Mouse (Mus musculus): ENCODE results near the gene Man1a2.

Man1a2 gene

DNA sequence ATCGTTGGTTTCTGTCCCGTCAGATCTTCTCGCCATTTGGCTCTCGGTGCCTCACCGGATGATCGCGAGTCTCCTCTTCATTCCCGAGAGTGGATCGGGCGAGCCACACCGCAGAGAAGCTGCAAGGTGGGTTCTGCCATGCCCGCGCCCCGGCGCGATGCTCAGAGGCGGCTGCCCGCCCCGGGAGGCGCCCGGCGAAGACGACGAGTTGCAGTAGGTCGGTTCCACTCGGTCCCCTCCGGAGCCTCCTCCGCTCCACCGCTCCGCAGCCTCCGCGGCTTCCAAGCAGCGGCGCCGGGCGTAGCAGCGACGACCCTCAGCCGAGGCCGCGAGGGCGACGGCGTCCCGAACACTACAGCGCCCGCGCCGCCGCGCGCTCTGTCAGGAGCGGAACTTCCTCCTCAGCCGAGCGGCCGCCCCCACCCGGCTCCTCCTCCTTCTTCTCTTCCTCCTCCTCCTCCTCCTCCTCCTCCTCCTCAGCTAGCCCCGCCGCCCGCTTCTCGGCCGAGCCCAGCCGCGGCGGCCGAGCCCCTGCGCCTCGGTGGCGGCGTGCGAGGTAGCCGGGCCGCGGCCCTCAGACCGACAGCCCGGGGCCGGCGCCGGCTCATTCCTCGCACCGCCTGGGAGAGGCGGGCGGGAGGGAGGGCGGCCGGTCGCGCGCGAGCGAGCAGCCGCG is at the start of gene Man1a2:
Man1a2 (minus strand) TSS at position 417 of the 676 bp plus-strand sequence.
- peak; percentile 81 to 82 for DNase-seq (ENCODE audit: low spot score in 2 of 2)

DNA sequence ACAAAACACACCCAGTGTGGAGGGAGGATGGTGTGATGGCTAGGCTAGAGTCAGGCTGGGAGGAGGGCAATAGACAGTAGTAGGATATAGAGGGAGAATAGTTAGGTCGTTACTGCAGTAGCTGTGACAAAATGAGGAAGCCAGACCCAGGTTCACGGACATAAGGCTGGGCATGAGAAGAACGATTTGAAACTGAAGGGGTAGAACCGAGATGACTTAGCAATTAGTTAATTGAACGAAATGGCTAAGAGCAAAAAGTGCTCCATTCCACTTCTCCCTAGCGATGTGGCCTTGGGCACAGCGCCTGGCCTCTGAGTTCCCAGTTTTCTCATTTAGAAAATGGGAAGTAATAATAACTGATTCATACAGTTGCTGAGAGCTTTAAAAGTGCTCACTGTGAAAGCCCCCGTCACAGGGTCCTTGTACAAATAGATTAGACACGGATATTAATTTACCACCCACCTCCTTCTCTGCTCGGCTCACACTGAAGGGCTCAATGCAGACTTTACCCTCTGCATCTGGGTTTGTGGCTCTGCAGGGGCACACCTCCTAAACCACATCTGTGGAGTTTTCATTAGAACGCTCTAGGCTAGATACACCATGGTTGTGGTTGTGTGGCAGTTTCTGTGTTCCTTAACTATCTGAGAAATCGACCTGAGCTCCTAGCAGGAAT is 49.3 kb upstream of the Man1a2 start:
- DNase-seq (ENCODE audit: low spot score in 2 of 2), result no peak

DNA sequence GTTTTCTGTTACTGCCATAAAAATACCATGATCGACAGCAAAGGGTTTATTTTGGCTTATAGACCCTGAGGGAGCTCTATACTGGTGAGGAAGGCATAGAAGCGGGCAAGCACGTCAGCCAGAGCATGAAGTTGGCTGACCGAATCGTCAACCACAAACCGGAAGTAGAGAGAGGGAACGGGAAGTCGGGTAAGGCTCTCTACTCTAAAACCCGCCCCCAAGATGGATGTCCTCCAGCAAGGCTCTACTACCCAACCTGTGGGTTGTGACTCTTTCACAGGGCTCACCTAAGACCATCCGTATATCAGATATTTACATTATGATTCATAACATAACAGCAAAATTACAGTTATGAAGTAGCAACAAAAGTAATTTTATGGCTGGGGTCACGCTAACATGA is 46.6 kb upstream of the Man1a2 start:
- no peak for DNase-seq (ENCODE audit: low spot score in 2 of 2)

DNA sequence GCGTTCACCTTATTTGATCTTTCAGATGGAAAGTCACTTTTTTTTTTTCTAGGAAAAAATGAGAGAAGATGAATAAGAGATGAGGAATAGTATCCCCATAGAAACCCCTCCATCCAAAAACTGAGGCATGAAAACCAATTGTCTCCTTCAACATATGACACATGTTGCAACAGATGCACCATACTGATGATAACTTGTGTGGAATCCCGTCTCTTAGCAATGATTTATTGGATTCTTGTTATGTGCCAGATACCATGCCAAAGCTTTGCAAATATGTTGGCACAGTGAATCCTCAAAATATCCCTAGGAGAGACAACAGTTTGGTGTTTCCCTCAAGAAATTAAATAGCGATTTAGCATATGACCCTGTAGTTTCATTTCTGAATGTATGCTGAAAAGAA is 46.0 kb upstream of the Man1a2 start:
- DNase-seq (ENCODE audit: low spot score in 2 of 2), result no peak

DNA sequence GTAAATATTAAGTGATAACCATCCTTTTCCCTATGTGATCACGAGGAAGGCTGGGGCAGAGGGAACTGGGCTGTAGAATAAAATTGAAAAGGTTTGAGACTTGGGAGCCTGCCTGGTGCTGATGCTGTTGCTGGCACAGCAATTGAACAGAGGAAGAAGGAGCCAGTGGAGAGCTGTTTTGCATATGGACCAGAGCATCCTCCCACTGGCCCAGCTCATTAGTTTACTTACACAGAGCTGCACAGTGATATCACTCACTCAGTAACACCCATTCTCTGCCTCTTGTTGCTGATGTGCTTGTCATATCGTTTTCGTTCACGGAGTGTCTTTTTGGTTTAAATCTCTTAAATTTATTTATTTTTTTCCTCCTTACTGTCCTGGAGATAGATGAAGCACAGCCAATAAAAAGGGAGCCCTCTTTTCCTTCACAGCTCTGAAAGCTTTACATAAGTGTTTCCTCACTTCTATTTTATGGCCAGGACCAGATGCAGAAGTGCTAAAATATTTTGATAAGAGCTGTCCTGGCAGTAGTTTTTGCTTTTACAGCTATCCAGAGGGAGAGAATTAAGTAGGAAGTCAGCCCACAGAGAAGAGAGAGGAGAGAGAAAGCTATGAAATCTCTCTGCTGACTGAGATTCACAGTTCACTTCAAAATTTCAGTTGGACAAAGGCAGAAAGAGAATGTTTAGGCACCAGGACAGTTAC is 42.9 kb upstream of the Man1a2 start:
- peak in 1 of 2 experiments; percentile 50 for DNase-seq (ENCODE audit: low spot score in 2 of 2)

DNA sequence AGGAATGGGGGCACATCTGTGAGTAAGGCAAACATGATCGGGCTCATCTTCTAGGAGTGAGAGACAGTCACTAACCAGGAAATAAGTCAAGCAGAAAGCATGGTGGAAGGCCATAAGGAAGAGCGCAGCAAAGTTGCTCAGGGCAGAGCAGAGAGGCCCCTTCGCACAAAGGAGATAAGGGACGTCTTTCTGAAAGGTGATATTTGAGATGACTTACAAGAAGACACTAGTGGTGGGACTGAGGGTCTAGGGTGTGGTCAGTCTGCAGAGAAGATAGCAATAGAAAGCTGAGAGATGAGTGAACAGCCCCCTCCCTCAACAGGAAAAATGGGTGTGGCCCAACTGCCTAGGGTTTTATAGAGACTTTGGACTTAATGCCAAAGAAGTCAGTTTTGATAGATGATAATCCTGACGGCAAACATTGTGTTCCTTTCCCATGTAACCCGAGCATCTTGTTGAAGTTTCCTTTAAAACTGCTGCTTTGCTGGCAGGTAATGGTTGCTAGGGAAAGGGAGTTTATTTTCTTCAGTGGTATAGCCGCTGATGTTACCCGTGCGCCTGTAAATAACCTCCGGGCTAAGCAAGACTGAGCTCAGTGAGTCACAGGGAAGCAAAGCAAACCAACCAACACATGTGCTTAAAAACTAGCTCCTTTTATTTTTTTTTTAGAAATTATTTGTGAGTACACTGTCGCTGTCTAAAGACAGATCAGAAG is 40.8 kb upstream of the Man1a2 start:
- no peak for DNase-seq (ENCODE audit: low spot score in 2 of 2)

DNA sequence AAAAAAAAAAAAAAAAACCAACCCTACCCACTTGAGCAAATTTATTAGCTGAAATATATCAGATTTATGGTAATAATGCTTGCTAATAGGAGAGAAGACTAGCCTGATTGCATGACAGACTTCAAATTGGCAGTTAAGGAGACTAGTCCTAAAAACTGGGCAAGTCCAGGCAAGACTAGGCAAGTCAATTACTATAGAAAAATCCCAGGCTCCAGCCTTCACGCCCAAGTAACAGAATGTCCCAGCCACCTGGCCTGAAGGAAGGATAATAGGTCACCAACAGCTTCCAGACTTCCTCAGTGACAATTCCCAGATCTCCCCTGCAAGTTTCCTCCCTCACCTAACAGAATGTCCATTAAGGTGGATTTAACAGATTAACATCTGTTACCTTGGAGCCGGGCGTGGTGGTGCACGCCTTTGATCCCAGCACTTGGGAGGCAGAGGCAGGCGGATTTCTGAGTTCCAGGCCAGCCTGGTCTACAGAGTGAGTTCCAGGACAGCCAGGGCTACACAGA is 35.5 kb upstream of the Man1a2 start:
- no peak for DNase-seq (ENCODE audit: low spot score in 2 of 2)

DNA sequence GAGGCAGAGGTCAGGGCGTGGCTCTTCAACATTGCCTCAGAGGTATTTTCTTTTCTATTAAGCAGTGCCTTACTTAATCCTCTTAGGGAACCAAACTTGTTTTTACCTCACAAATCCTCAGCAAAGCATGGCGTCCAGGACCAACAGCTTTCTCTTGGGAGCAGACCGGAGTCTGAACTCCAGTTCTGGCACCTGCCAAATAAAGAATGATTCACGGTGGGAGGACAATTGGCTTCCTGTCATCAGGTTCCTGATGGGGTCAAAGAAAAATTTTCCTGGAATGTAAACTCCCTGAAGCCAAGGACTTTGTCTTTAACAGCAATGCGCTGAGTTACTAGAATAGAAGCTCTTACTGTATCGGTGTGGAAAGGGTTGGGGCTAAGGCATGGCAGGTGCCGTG is 30.9 kb upstream of the Man1a2 start:
- DNase-seq (ENCODE audit: low spot score in 2 of 2), result no peak

DNA sequence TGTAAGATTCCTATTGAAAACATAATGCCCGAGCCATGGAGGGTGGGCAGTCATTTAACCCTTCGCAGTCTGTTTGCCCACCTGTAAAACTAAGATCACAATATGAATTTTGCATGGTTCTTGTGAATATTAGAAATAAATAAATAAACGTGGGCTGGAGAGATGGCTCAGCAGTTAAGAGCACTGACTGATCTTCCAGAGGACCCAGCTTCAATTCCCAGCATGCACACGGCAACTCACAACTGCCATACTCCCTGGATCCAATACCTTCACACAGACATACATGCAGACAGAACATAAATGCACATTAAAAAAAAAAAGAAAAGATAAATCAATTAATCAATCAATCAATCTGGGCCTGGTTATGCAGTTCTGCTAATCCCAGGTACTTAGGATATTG is 30.1 kb upstream of the Man1a2 start:
- DNase-seq (ENCODE audit: low spot score in 2 of 2), result no peak

DNA sequence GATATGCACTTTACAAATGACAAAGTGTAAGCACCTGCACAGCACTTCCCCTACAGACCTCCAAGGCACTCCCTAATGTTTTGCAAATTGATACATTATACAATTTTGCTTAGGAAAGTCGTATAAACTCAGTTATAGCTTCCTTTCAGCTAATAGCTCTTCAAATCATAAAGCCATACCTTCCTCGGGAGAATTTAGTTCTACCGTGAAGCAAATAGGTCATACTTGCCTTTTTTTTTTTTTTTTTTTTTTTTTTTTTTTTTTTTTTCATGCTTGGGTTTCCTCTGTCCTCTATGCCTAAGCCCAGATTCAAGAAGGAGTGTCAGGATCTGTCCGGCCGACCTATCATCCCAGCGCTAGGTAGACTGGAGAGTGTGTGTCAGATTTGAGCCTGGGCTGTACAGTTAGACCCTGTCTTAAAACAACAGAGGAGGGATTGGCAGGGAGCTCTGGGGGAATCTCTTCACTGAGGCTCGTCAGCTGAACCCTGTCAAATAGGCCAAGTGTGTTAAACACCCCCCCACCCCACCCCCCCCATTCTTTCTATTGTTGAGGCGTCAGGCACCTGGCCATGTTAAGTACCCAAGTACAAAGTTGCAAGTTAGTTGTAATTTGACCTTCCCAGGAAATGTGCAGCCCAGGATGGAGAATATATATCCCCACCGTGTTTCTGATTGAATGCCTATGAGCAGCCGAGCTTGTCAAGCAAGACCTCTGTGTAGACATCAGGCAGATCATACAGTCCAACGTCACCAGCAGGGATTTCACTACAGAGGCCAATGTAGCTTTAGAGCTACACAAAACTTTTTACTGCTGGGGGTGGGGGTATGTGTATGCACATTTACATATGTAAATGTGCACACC is 28.1 kb upstream of the Man1a2 start:
- no peak for DNase-seq (ENCODE audit: low spot score in 2 of 2)

DNA sequence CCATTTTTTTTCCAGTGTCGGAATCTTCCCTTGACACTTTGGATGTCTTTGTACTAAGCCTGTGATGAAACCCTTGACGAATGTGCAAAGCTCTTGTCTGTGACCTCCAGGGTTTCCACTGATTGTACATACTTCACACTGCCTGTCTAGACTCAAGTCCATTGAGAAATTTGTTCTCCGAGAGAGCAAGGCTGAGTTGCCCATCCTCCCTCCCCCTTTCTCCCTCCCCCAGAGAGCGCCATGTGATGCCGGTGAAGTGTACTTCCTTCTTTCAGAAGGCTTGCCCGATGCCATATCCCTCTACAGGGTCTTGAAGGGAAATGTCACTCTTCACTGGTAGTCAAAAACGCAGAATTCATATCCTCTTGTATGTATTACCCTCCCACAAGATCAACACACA is 26.8 kb upstream of the Man1a2 start:
- DNase-seq (ENCODE audit: low spot score in 2 of 2), result no peak

DNA sequence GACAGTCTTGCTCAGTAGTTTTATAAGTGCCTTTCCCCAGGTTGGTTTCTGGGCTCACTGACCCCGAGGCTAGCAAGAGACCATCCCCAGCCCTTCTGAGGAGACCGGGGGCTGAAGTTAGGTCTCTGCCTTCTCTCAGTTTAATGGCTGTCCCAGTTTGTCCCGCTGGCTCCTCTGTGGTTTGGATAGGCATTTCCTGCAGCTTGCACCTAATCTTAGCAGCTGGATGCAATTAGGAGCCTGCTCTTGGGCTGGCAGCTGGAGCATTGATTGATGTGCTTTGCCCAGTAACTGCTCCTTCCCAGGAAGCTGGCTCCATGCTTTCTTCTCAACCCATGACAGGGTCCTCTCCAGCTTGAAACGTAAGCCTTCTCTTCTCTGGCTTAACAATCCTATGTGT is 26.2 kb upstream of the Man1a2 start:
- no peak for DNase-seq (ENCODE audit: low spot score in 2 of 2)

DNA sequence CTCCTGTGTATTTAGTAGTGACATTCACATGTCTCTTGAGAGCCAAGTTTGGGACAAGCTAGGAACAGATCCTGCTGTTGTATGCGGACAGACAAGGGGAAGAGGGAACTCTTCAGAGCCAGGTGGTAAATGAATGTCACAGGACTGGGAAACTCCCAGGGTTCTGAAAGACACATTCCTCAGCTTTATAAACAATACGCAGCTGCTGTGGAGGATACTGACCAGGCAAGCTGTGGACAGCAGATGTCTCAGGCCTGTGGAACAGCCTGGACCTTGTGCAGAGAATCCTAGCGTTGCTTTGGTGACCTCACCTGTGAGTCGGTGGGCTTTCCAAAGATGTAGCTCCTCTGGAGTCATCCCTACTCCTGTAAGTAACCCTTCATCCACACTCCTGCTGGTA is 21.8 kb upstream of the Man1a2 start:
- DNase-seq (ENCODE audit: low spot score in 2 of 2), result no peak

DNA sequence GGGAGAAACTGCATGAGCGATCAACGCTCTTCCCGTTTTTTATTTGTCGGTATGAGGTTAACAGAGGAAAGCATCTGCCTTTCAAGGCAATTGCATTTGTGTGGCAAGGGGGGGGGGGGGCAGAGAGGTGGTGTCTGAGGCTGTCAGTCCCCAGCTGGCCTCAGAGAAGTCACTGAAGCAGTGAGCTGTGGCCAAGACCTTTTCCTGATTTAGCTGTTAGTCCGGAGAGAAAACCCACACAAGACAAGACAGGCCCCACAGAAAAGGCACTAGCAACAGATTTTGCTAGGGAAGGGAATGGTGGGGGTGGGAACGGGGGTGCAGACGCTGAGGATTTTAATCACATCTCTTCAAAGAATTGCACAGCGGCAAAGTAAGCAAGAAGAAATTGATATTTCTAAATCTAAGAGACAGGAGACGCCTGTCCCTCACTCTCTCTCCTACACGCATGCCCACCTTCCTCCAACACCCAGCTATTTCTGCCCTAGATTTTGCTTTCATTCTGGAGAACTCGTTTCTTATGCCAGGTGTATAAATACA is 19.9 kb upstream of the Man1a2 start:
- DNase-seq (ENCODE audit: low spot score in 2 of 2), result peak; percentile 50

DNA sequence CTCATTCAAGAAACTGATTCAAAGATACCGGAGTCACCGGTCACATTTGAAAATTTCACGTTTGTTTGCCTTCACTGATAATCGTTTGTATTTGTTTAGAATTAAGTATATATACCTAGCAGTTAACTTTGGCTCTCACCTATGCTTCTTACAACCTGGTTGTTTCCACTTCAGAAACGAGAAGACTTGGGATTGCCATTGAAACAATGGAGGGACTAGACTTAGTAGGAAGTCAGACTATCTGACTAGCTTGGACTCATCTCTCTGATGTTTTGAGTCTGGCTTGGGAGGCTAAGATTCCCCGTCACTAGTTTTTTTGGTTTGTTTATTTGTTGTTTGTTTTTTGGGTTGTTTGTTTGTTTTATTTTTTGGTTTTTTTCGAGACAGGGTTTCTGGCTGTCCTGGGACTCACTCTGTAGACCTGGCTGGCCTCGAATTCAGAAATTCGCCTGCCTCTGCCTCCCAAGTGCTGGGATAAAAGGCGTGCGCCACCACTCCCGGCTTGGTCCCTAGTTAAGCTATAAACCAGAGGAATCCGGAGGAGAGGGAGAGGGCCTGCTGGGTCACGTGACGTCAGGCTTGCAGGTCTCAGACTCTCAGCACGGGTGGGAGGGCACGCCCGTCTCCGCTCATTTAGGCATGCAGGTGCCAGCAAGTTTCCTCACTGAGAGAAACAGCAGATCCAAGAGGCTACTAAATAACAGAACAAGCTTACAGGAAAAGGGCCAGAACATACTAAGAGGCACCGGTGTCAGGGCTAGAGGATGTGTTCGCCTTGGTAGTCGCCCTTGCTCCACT is 18.7 kb upstream of the Man1a2 start:
- DNase-seq (ENCODE audit: low spot score in 2 of 2), result no peak

DNA sequence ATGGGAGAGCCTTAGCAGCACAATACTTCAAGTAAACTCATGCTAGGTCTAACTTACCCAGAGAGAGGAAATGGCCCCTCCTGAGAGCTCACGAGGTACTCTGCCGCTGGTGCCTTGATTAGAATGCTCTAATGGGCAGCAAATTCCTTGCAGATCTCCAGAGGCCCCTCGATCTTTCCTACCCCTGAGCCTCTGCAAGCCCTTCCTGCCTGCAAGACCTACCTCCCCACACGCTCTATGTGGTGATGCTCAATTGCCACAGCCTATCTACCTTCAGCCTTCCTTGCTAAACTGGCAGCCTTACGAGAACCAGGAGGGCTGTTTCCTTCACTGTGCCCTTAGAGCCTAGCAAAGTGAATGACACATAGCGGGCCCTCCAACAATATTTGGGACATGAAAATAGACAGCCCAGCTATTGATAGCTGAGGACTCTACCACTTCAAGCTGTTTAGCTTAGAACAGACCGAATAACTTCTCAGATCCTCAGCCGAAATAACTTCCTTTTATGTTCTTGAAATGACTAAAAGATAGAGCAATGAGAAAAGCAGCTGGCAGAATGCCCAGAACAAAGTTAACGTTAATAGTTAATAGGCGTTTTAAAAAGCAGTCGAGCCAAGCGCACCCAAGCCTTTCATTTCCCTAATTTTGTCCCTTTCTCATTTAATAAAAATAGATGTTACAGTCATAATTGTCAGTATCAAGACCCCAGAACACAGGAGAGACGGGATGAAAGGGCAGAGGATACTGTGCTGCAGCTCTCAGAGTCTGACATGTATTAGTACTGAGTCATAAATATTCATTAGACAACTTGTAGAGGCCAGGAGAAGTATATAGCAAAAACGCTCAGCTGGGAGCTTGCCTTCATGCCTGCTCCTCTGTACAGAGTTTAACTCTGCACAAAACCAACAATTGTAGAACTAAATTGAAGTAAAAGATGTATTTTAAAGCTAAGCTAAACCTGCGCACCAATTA is 17.9 kb upstream of the Man1a2 start:
- peak; percentile 9 to 30 for DNase-seq (ENCODE audit: low spot score in 2 of 2)

DNA sequence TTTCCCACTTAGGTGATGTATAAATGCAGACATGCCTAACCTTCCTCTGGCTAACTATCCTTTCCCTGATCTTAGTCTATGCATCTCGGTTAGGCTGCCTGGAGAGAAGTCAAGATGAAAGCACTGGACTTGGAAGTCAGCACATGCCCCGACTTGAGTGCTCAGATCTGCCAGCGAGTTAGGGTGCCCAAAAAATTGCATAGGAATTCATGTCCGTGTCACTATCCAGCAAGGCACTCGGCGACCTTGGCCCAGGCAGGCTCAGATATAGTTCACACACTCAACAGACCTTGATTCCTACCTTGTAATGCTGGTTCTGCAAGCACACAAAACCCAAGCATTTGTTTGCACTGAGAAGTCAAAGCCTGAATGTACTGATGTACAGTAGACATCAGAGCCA is 3.4 kb upstream of the Man1a2 start:
- no peak for DNase-seq (ENCODE audit: low spot score in 2 of 2)

DNA sequence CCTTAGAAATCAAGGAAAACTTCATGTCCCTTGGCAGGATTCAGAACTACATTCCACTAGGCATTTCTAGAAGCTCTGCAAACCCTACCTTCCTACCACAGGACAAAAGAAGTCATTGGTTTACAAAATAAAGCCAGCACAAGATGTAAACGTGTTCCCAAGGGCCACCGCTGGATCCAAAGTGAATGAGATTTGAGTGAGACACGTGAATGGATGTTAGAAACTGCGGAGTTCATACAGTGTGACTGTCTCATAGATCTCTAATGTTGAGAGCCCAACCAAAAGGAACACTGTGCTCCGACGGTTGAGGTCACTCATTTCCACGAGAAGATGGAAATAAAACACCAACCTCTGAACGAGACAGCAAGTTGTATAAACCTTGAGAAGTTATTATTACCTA is 1.5 kb upstream of the Man1a2 start:
- no peak for DNase-seq (ENCODE audit: low spot score in 2 of 2)
